Mouse (Mus musculus) liver, adult 2 months (tissue): Measurements from ENCODE around the gene Cxadr. TPM values are rescaled to one million over a fixed set of nuclear protein-coding genes. Genes with fewer than 3 reads are reported as not detected.
A peak's percentile ranks its signal among the peaks of the same experiment; 100 is the strongest.

ENCODE experiments used
- DNase-seq: peaks from one replicate; pipeline ENCODE4 v3.0.0-alpha.2; 2011; ENCODE audit warnings: low read depth, low spot score; ENCODE audit errors: extremely low read depth
- H3K27ac ChIP-seq: fragments of 200-500 bp; replicated peaks from 2 replicates; pipeline ENCODE4 v1.5.1; 2012; ENCODE audit warnings: low read depth, mild to moderate bottlenecking, control low read depth, inconsistent platforms, low read length; ENCODE audit not compliant: insufficient read depth
- H3K27me3 ChIP-seq: fragments of 200-500 bp; 2 replicates; pipeline ENCODE4 v1.6.1; 2012; ENCODE audit warnings: mild to moderate bottlenecking, moderate library complexity, low read length, inconsistent platforms; ENCODE audit not compliant: control insufficient read depth, insufficient read depth
- H3K36me3 ChIP-seq: fragments of 200-500 bp; 2 replicates; pipeline ENCODE4 v1.6.1; 2012; ENCODE audit warnings: low read length, inconsistent platforms; ENCODE audit not compliant: control insufficient read depth, insufficient read depth
- H3K4me1 ChIP-seq: fragments of 200-500 bp; 2 replicates; pipeline ENCODE4 v1.6.1; 2011; ENCODE audit warnings: low read length; ENCODE audit not compliant: control insufficient read depth, insufficient read depth
- H3K4me3 ChIP-seq: fragments of 200-500 bp; 2 replicates; pipeline ENCODE4 v1.5.1; 2011; ENCODE audit warnings: low read depth, mild to moderate bottlenecking, control low read depth, low read length, moderate library complexity; ENCODE audit not compliant: insufficient read depth
- H3K79me2 ChIP-seq: fragments of 200-500 bp; 2 replicates; pipeline ENCODE4 v1.6.1; 2012; ENCODE audit warnings: inconsistent platforms, mild to moderate bottlenecking, low read length, moderate library complexity; ENCODE audit not compliant: control insufficient read depth, insufficient read depth
- H3K9ac ChIP-seq: fragments of 200-500 bp; 2 replicates; pipeline ENCODE4 v1.6.1; 2012; ENCODE audit warnings: low read depth, mild to moderate bottlenecking, control low read depth, inconsistent platforms, low read length
- CTCF ChIP-seq: fragments of 200-500 bp; IDR thresholded peaks from 2 replicates; pipeline ENCODE4 v1.5.1; 2011; ENCODE audit warnings: low read depth, low read length, control low read depth
- POLR2A ChIP-seq: fragments of 200-500 bp; IDR thresholded peaks from 2 replicates; pipeline ENCODE4 v1.6.1; 2011; ENCODE audit warnings: low read length, control low read depth; ENCODE audit not compliant: insufficient read depth; ENCODE audit errors: extremely low read depth
- whole genome bisulfite sequencing: fragments of 180-500 bp; shearing (Covaris S2); methylation state at CpG from one replicate; pipeline ENCODE4 v1.1.7; 2018; 5-methylcytosine and 5-hydroxymethylcytosine counted together
- polyA plus RNA-seq: library from polyadenylated mRNA; depleted of rRNA; stranded (reverse); fragments of >200 nt; gene quantifications from 2 replicates; pipeline ENCODE4 v1.2.3, GENCODE M21; 2012
- total RNA-seq: library from RNA; depleted of rRNA; stranded (reverse); fragments of >200 nt; gene quantifications from 2 replicates; pipeline ENCODE4 v1.2.3, GENCODE M21; 2014

The Cxadr gene
- total and polyA plus RNA-seq, 2 experiments, result 26.4 to 50.9 TPM

DNA sequence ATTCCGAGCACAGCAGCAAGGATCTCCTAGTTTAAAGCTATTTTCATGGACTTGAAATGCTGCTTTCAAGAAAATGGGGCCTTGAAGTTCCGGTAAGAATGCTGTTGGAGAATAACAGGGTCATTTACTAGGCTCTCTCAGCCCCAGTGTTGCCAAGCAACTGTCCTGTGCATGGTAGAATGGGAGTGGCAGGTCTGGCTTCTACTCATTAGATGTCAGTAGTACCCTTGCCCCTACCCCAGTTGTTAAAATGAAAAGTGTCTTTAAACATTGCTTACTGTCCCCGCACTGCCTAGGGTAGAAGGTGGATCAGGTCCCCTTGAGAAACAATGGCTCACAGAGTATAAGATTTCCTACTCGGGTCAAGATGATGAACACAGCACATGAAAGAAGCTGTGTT is 40.1 kb downstream of the Cxadr start:
- Histone ChIP-seq H3K4me1 (no peaks in the 10 kb centered on the region), H3K27ac (no peak overlapping the region), H3K27me3 (no peaks in the 10 kb centered on the region), H3K4me3 (no peak overlapping the region), H3K79me2 (no peaks in the 10 kb centered on the region), H3K36me3 (peaks cover 44% of the 10 kb centered on the region), H3K9ac (no peak overlapping the region)
- DNase-seq, result no peak
- TF ChIP-seq POLR2A (no peak), CTCF (no peak)
- WGBS, result 94% methylated on average over 4 of the region's 4 CpGs

DNA sequence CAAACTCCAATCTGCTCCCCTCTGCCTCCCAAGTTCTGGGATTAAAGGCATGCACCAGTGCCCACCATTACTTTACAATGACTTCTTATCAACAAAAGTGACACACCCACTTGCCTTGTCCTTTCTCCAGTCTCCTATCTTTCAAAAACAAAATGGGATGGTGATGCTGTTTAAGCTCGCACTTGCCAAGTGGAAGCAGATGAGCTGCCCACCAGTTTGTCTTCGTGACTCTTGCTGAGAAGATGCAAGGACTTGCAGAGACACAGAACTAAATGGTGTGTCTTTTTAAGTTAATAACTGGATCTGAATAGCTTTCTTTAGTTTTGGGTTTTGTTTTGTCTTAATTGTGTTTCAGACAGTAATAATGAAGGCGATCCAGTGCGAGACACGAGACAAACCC is 41.5 kb downstream of the Cxadr start:
- no peaks in the 10 kb centered on the region for H3K79me2 ChIP-seq
- peaks cover 42% of the 10 kb centered on the region for H3K36me3 ChIP-seq
- no peaks in the 10 kb centered on the region for H3K4me1 ChIP-seq
- H3K27ac ChIP-seq, result no peak overlapping the region
- H3K9ac ChIP-seq, result no peak overlapping the region
- WGBS, result 95% methylated on average over 5 of the region's 5 CpGs
- DNase-seq, result no peak
- no peak overlapping the region for H3K4me3 ChIP-seq
- TF ChIP-seq CTCF, result no peak
- no peak for TF ChIP-seq POLR2A
- no peaks in the 10 kb centered on the region for H3K27me3 ChIP-seq

DNA sequence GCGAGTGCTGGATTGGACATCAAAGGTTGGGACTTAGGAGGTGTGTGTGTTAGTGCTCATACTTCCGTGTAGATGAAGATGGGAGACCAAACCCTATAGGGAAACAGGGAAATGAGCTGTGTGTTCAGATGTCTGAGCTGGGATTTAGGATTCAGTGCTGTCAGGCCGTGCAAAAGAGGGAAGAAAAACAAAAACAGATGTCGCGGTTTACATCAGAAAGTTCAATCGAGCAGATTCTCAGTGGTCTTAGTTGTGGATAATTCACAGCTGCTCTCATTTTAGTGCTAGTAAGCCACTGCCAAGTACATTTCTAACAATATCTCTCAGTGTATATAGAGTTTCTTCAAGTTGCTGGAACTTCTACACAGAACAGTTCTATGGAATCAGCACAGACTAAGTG is 42.5 kb downstream of the Cxadr start:
- DNase-seq, result no peak
- no peak for TF ChIP-seq POLR2A
- TF ChIP-seq CTCF, result no peak
- Histone ChIP-seq H3K27me3 (no peaks in the 10 kb centered on the region), H3K9ac (no peak overlapping the region), H3K36me3 (peaks cover 39% of the 10 kb centered on the region), H3K27ac (no peak overlapping the region), H3K4me3 (no peak overlapping the region), H3K4me1 (no peaks in the 10 kb centered on the region), H3K79me2 (no peaks in the 10 kb centered on the region)
- WGBS, result 84% methylated on average over 6 of the region's 6 CpGs

DNA sequence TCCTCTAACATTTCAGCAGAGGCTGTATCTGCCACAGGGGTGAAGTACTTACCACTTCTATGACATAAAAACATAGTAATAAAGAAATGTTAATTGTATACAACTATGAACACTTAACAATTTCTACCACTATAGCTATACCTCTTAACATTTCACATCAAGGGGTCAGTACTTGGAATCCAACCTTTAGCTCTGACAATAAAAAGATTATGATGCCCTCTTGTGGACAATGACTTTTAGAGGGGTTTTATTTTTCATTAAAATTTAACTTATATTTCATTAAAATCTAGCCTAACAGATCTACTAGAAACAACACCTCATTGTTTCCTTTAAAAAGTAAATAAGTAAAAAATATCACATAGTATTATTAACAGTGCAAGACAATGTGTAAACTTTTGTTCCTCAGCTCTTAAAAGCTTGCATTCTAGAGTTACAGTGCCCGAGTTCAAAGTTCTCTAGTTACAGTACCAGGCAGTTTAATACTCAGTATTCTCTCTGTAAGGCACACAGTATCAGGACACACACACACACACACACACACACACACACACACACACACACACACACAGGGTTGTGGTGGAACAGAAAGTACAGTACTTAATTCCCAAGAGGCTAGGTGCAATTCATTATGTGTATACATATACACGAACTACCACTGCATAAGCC is 45.5 kb downstream of the Cxadr start:
- Histone ChIP-seq H3K27me3 (no peaks in the 10 kb centered on the region), H3K27ac (no peak overlapping the region), H3K9ac (no peak overlapping the region), H3K79me2 (no peaks in the 10 kb centered on the region), H3K4me1 (no peaks in the 10 kb centered on the region), H3K4me3 (no peak overlapping the region), H3K36me3 (peaks cover 36% of the 10 kb centered on the region)
- no peak for TF ChIP-seq CTCF
- no peak for TF ChIP-seq POLR2A
- DNase-seq, result no peak
- WGBS, result 91% methylated on average over 2 of the region's 2 CpGs

DNA sequence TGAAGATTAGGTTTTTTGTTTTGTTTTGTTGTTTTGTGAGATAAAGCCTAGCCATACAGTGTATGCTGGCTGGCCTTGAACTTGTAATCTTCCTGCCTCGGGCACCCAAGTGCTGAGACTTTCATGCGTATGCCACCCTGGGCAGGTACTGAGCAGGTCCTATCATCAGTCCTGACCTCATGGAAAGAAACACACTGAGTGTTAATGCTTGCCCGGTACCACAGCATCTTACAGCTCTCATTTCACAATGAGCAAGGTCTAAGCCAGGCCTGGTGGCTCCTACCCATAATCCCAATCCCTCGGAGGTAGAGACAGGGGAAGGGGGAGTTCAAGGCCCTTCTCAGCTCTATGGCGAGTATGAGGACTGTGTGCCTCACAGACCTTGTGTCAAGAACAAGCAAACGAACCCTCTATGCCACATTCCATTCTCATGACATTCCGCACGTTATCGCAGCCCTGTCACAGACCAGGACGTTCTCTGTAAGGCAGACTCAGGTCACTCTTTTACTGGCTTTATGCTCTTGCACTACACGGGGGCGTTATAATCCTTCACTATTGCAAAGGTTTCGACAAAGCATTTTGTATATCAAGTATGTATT is 46.1 kb downstream of the Cxadr start:
- DNase-seq, result no peak
- Histone ChIP-seq H3K79me2 (no peaks in the 10 kb centered on the region), H3K4me1 (no peaks in the 10 kb centered on the region), H3K4me3 (no peak overlapping the region), H3K27ac (no peak overlapping the region), H3K27me3 (no peaks in the 10 kb centered on the region), H3K36me3 (peaks cover 33% of the 10 kb centered on the region), H3K9ac (no peak overlapping the region)
- no peak for TF ChIP-seq POLR2A
- no peak for TF ChIP-seq CTCF
- WGBS, result 85% methylated on average over 13 of the region's 13 CpGs

DNA sequence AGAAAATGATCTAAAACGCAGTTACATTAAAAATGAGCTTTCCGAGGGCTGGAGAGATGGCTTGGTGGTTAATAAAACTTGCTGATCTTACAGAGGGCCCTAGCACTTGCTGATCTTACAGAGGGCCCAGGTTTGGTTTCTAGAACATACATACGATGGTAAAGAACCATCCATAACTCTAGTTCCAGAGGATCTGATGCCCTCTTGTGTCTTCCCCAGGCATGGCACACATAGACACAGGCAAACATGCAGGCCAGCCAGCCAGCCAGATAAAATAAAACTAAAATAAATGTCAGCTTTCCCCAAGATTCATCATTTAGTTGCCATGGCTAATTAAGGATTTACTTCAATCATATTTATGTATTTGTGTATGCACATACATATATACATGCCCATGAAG is 56.5 kb downstream of the Cxadr start:
- Histone ChIP-seq H3K27ac (no peak overlapping the region), H3K9ac (no peak overlapping the region), H3K4me1 (no peaks in the 10 kb centered on the region), H3K79me2 (no peaks in the 10 kb centered on the region), H3K36me3 (peaks cover 12% of the 10 kb centered on the region), H3K27me3 (no peaks in the 10 kb centered on the region), H3K4me3 (no peak overlapping the region)
- DNase-seq, result no peak
- 88% methylated on average over 3 of the region's 3 CpGs for WGBS
- TF ChIP-seq POLR2A (no peak), CTCF (peak; percentile 44)
